Mouse (Mus musculus) heart, postnatal 0 days (tissue): ENCODE data around the gene Defb20. TPM values are rescaled to one million over a fixed set of nuclear protein-coding genes. Genes with fewer than 3 reads are reported as not detected.

ENCODE experiments used
- ATAC-seq: fragments of 200-750 bp; cut with Nextera tagmentation; 2 replicates; pipeline ENCODE4 v1.8.0; 2017; ENCODE audit warnings: low read depth, moderate number of reproducible peaks, moderate library complexity; ENCODE audit not compliant: insufficient read depth
- DNase-seq: peaks from one replicate; pipeline ENCODE4 v3.0.0-alpha.2; 2016; ENCODE audit warnings: low spot score
- H3K27ac ChIP-seq: fragments of 300-500 bp; sonication (generic); 2 replicates; pipeline ENCODE4 v1.5.1; 2014; ENCODE audit warnings: low read depth, mild to moderate bottlenecking
- H3K27me3 ChIP-seq: fragments of 300-500 bp; sonication (generic); 2 replicates; pipeline ENCODE4 v1.6.1; 2014; ENCODE audit warnings: low read length, mixed read lengths; ENCODE audit not compliant: control insufficient read depth, insufficient read depth
- H3K36me3 ChIP-seq: fragments of 300-500 bp; sonication (generic); replicated peaks from 2 replicates; pipeline ENCODE4 v1.6.1; 2014; ENCODE audit warnings: low read length, mixed read lengths; ENCODE audit not compliant: control insufficient read depth, insufficient read depth
- H3K4me1 ChIP-seq: fragments of 300-500 bp; sonication (generic); 2 replicates; pipeline ENCODE4 v1.6.1; 2014; ENCODE audit warnings: antibody characterized with exemption; ENCODE audit not compliant: control insufficient read depth, insufficient read depth
- H3K4me2 ChIP-seq: fragments of 300-500 bp; sonication (generic); 2 replicates; pipeline ENCODE4 v1.6.1; 2014; ENCODE audit warnings: low read depth, mild to moderate bottlenecking, low read length, moderate library complexity
- H3K4me3 ChIP-seq: fragments of 300-500 bp; sonication (generic); 2 replicates; pipeline ENCODE4 v1.5.1; 2014; ENCODE audit warnings: low read depth, low read length
- H3K9ac ChIP-seq: fragments of 300-500 bp; sonication (generic); replicated peaks from 2 replicates; pipeline ENCODE4 v1.6.1; 2014; ENCODE audit warnings: low read depth, low read length, mixed read lengths
- H3K9me3 ChIP-seq: fragments of 300-500 bp; sonication (generic); replicated peaks from 2 replicates; pipeline ENCODE4 v1.6.1; 2016; ENCODE audit warnings: low read length; ENCODE audit not compliant: control insufficient read depth
- CTCF ChIP-seq: IDR thresholded peaks from 2 replicates; pipeline ENCODE4 v1.5.1; 2016; ENCODE audit warnings: antibody characterized with exemption, control low read depth, low read depth
- EP300 ChIP-seq: IDR thresholded peaks from 2 replicates; pipeline ENCODE4 v1.6.1; 2016; ENCODE audit warnings: antibody characterized with exemption, low read depth
- WGBS: fragments of 180-500 bp; shearing (Covaris S2); extraction: QIAGEN DNeasy Blood & Tissue Kit; methylation state at CpG from one replicate; pipeline ENCODE4 v1.1.7; 2014; 5-methylcytosine and 5-hydroxymethylcytosine counted together
- polyA plus RNA-seq: library from polyadenylated mRNA; unstranded; fragments of >200 nt; fragmentation: Nextera tagmentation; extraction: Ambion mirVana; gene quantifications from 2 replicates; pipeline ENCODE4 v1.2.1, GENCODE M21; 2015
- total RNA-seq: library from RNA; depleted of rRNA; stranded (reverse); fragments of >200 nt; gene quantifications from 2 replicates; pipeline ENCODE4 v1.2.3, GENCODE M21; 2014; ENCODE audit warnings: low replicate concordance

The Defb20 gene
- total and polyA plus RNA-seq, 2 experiments from 2014 or later: not detected

DNA sequence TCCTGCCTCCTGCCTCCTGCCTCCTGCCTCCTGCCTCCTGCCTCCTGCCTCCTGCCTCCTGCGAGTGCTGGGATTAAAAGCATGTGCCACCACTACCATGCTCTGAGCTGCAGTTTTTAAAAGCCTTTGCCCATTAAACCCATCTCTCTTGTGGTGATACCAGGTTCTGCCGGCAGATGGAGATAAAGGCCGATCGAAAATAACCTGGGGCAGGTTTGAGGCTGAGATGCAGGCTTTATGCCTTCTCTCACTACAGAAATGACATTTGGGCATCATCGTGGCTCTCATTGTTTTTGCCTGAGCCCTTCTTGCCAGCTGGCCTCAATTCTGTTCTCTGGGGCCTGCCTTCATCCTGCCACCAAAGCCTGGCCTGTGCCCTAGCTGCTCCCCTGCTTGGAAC lies 26.6 kb upstream of the Defb20 start:
- Histone ChIP-seq H3K9me3 (no peaks in the 10 kb centered on the region), H3K27ac (no peak overlapping the region), H3K27me3 (no peaks in the 10 kb centered on the region), H3K36me3 (no peaks in the 10 kb centered on the region), H3K9ac (no peak overlapping the region), H3K4me3 (no peak overlapping the region), H3K4me1 (peaks cover 7% of the 10 kb centered on the region; the same call in 1 of the 2 replicates), H3K4me2 (no peak overlapping the region)
- DNase-seq (peak; percentile 23), ATAC-seq (no peak)
- WGBS: under 1% methylated on average over 5 of the region's 5 CpGs
- TF ChIP-seq EP300 (no peak), CTCF (peak; percentile 72)

DNA sequence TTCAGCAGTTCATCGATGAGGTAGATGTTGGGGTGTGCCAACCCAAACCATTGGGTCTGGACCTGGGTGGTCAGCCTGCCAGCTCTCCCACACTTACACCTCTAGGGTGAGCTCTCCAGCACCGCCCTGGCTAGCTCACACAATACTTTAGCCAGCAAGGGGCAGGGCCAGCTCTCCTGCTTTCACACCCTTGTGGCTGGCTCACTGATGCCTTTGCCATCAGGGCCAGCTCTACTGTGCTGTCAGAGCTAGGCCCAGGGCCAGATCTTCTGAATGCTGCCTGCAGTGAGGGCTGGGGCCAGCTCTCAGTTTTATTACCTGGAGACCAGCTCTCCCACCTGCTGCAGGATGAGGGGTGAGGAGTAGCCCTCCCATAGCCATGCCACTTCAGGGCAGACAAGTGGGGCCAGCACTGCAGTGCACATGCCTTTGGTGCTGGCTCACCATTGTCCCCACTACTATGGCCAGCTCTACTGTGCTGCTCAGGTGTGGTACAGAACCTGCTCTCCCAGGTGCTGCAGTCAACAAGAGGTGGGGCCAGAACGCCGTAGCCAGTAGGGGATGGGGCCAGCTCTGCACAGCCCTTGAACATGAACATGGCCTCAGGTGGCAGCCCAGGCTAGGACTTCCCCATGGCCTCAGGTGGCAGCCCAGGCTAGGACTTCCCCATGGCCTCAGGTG lies 24.6 kb upstream of the Defb20 start:
- Histone ChIP-seq H3K4me2 (no peak overlapping the region), H3K9me3 (no peaks in the 10 kb centered on the region), H3K27me3 (no peaks in the 10 kb centered on the region), H3K9ac (no peak overlapping the region), H3K4me3 (no peak overlapping the region), H3K27ac (no peak overlapping the region), H3K36me3 (no peaks in the 10 kb centered on the region), H3K4me1 (0 out of 2 replicates have a peak, but pooled peaks cover under 1% of the 10 kb centered on the region)
- DNase-seq (no peak), ATAC-seq (no peak)
- WGBS: 78% methylated on average over 4 of the region's 4 CpGs
- TF ChIP-seq CTCF: no peak
- TF ChIP-seq EP300: no peak

DNA sequence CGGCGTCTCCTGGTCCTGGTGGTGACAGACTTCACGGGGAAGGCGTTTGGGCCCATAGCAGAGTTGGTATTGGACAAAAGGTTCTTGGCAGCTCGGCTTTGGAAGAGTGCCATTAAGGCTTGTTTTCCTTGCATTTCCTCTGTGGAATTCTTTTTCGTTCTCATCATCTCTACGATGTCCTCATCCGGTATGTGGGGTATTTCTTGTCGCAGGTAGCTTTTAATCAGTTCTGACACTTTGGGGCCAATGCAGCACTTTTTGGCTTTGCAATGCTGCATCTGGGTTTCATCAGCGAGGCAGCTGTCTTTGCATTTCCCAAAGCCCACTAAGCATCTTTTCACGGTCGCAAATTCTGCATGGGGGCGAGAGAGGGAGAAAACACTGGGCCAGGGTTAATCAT lies 17.6 kb upstream of the Defb20 start:
- Histone ChIP-seq H3K9ac (no peak overlapping the region), H3K27ac (no peak overlapping the region), H3K4me3 (no peak overlapping the region), H3K9me3 (no peaks in the 10 kb centered on the region), H3K36me3 (no peaks in the 10 kb centered on the region), H3K4me1 (no peaks in the 10 kb centered on the region), H3K4me2 (no peak overlapping the region), H3K27me3 (no peaks in the 10 kb centered on the region)
- ATAC-seq: no peak
- 51% methylated on average over 13 of the region's 13 CpGs for WGBS
- no peak for DNase-seq
- TF ChIP-seq EP300 (no peak), CTCF (no peak)

DNA sequence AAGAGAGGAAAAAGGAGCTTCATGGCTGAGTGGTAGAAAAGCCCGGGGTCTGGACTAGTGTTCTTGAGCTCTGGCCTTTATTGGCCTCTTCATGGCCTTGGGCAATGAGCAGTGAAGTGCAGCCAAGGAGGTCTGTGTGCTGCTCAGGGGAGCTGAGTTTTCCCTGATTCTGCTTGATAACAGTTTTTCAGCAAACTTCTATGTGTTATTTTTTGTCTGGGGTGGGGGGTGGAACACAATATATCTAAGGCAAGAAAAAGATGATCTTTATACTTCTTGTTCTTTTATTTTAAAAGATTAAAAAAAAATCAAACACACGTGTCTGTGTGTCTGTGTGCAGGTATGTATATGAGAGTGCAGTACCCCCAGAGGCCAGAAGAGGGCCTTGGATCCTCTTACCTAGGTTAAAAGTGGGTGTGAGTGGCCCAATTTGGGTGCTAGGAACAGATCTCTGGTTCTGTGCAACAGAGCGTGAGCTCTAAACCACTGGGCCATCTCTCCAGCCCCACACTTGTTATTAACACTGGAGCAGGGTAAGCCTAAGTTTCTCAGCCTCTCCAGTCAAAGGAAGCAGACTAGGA lies 12.2 kb upstream of the Defb20 start, which contains the start of gene Defb23:
Gene Defb23, minus strand, starts transcription at position 51 of the 581 bp plus-strand sequence.
- Histone ChIP-seq H3K4me2 (no peak within 1 kb of the TSS), H3K9ac (no peak within 1 kb of the TSS), H3K36me3 (no peaks in the 10 kb centered on the region), H3K4me1 (no peaks in the 10 kb centered on the region), H3K4me3 (no peak within 1 kb of the TSS), H3K27me3 (no peaks in the 10 kb centered on the region), H3K27ac (no peak within 1 kb of the TSS), H3K9me3 (no peaks in the 10 kb centered on the region)
- no peak for ATAC-seq
- 90% methylated on average over 3 of the region's 3 CpGs for WGBS
- no peak for TF ChIP-seq CTCF
- no peak for TF ChIP-seq EP300
- DNase-seq: no peak

DNA sequence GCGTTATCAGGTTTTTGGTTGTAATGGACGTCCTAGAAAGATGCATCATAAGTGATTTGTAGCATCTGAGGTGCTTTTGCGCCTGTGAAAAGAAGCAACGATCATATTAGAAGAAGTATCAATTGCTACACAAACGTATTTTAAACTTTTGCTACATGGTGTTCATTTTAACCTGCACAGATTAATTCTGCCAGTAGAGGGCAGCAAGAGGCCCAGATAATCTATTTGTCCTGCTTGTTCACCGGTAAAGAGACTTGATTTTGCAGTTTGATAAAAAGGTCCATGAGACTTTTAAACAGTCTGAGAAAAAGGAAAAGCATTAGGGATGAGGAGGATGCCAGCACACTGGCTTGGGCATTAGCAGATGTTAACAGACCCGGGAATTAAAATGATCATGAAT lies 5.9 kb upstream of the Defb20 start:
- no peak for ATAC-seq
- Histone ChIP-seq H3K9me3 (no peaks in the 10 kb centered on the region), H3K27me3 (no peaks in the 10 kb centered on the region), H3K4me3 (no peak overlapping the region), H3K9ac (no peak overlapping the region), H3K27ac (no peak overlapping the region), H3K4me1 (no peaks in the 10 kb centered on the region), H3K36me3 (no peaks in the 10 kb centered on the region), H3K4me2 (no peak overlapping the region)
- no peak for DNase-seq
- 27% methylated on average over 7 of the region's 7 CpGs for WGBS
- peak; percentile 55 for TF ChIP-seq CTCF
- TF ChIP-seq EP300: no peak
